In genomic region chr8:95716546-95717335, GRCm38 (mm10) we compare ENCODE assay signal across 8 mouse cellular contexts. TPM values are rescaled to one million over a fixed set of nuclear protein-coding genes. Genes with fewer than 3 reads are reported as not detected.
A peak's percentile ranks its signal among the peaks of the same experiment; 100 is the strongest.
DNase-seq lines count a peak whose midpoint lies in the region; ATAC-seq and TF ChIP-seq lines count a peak whose summit lies in the region.

No protein-coding gene starts in this region.

- TF ChIP-seq POLR2A in ES-Bruce4 (IDR thresholded peaks at IDR 0.05; ENCODE audit: insufficient read depth, low read length): no peak

- no peak for ATAC-seq in heart, embryonic 14.5 days (ENCODE audit: insufficient number of reproducible peaks, insufficient read depth, low FRiP score, low read depth)
- ATAC-seq in forebrain, embryonic 12.5 days (ENCODE audit: low FRiP score): no peak
- ATAC-seq in liver, embryonic 11.5 days (replicated peaks; ENCODE audit: low FRiP score): no peak

- H3K9ac ChIP-seq in heart, embryonic 14.5 days (ENCODE audit: low read length): peak overlapping the region; percentile 88
- peak overlapping the region; percentile 95 for H3K9ac ChIP-seq in ES-Bruce4 (ENCODE audit: low read depth, poor library complexity, severe bottlenecking)
- peak overlapping the region; percentile 87 for H3K9ac ChIP-seq in forebrain, embryonic 12.5 days
- peak overlapping the region; percentile 81 for H3K9ac ChIP-seq in liver, embryonic 11.5 days (ENCODE audit: low read depth, low read length)

- peak overlapping the region; percentile 68 to 86 for H3K4me3 ChIP-seq in heart, embryonic 14.5 days (ENCODE audit: control insufficient read depth in 1 of 2, insufficient read depth in 1 of 2, low read depth in 1 of 2, low read length in 2 of 2)
- H3K4me3 ChIP-seq in ES-Bruce4 (ENCODE audit: low read depth, low read length): peak overlapping the region; percentile 94
- peak overlapping the region; percentile 83 for H3K4me3 ChIP-seq in forebrain, embryonic 12.5 days (replicated peaks)
- peak overlapping the region; percentile 84 for H3K4me3 ChIP-seq in liver, embryonic 11.5 days (ENCODE audit: low read depth, low read length)

- H3K27me3 ChIP-seq in heart, embryonic 14.5 days (ENCODE audit: control insufficient read depth, insufficient read depth, low read length): no peaks in the 10 kb centered on the region
- H3K27me3 ChIP-seq in ES-Bruce4 (ENCODE audit: control insufficient read depth, insufficient read depth, low read length, poor library complexity, severe bottlenecking): no peaks in the 10 kb centered on the region
- H3K27me3 ChIP-seq in forebrain, embryonic 12.5 days: no peaks in the 10 kb centered on the region
- no peaks in the 10 kb centered on the region for H3K27me3 ChIP-seq in liver, embryonic 11.5 days (replicated peaks; ENCODE audit: control insufficient read depth, insufficient read depth, low read length)

- H3K27ac ChIP-seq in heart, embryonic 14.5 days (replicated peaks in 1 of 2; ENCODE audit: control insufficient read depth in 1 of 2, insufficient read depth in 1 of 2, low read depth in 2 of 2, low read length in 2 of 2): peak overlapping the region in 1 of 2 experiments; percentile 77; a peak in 1 of 4 replicates
- peak overlapping the region; percentile 31 for H3K27ac ChIP-seq in ES-Bruce4 (ENCODE audit: insufficient read depth, low read length)
- peak overlapping the region; percentile 68; the same call in 1 of the 2 replicates for H3K27ac ChIP-seq in forebrain, embryonic 12.5 days
- peak overlapping the region; percentile 62 for H3K27ac ChIP-seq in liver, embryonic 11.5 days (ENCODE audit: low read depth, low read length)

- peaks cover 72% of the 10 kb centered on the region for H3K36me3 ChIP-seq in heart, embryonic 14.5 days (ENCODE audit: control insufficient read depth, insufficient read depth, low read length)
- H3K36me3 ChIP-seq in ES-Bruce4 (ENCODE audit: control insufficient read depth, insufficient read depth, low read length, poor library complexity, severe bottlenecking): peaks cover 45% of the 10 kb centered on the region
- peaks cover 40% of the 10 kb centered on the region for H3K36me3 ChIP-seq in forebrain, embryonic 12.5 days (replicated peaks)
- H3K36me3 ChIP-seq in liver, embryonic 11.5 days (ENCODE audit: control insufficient read depth, insufficient read depth, low read length): peaks cover 18% of the 10 kb centered on the region

- TF ChIP-seq CTCF in ES-Bruce4 (IDR thresholded peaks at IDR 0.05; ENCODE audit: low read depth, low read length): no peak

- peaks cover 4 to 18% of the 10 kb centered on the region in 2 experiments for H3K4me1 ChIP-seq in heart, embryonic 14.5 days (ENCODE audit: control insufficient read depth in 2 of 2, insufficient read depth in 2 of 2, low read length in 2 of 2)
- peaks cover 3% of the 10 kb centered on the region for H3K4me1 ChIP-seq in ES-Bruce4 (ENCODE audit: control insufficient read depth, insufficient read depth, low read length)
- peaks cover 22% of the 10 kb centered on the region for H3K4me1 ChIP-seq in forebrain, embryonic 12.5 days
- H3K4me1 ChIP-seq in liver, embryonic 11.5 days (replicated peaks; ENCODE audit: control insufficient read depth, insufficient read depth, low read length): peaks cover 28% of the 10 kb centered on the region

- no peaks in the 10 kb centered on the region for H3K9me3 ChIP-seq in heart, embryonic 14.5 days (ENCODE audit: control insufficient read depth, low read length)
- no peaks in the 10 kb centered on the region for H3K9me3 ChIP-seq in ES-Bruce4 (replicated peaks; ENCODE audit: control insufficient read depth, insufficient read depth, low read length, poor library complexity, severe bottlenecking)
- H3K9me3 ChIP-seq in forebrain, embryonic 12.5 days: no peaks in the 10 kb centered on the region
- no peaks in the 10 kb centered on the region for H3K9me3 ChIP-seq in liver, embryonic 11.5 days (ENCODE audit: control insufficient read depth, low read length)

- DNase-seq in heart, postnatal 4 days: no peak
- DNase-seq in liver, embryonic 11.5 days (ENCODE audit: low spot score): no peak
- peak; percentile 37 for DNase-seq in yolk sac, embryonic 10.5 days (ENCODE audit: low spot score)
- DNase-seq in layer of hippocampus, postnatal 36 days: no peak
- no peak for DNase-seq in spleen, postnatal 14 days (ENCODE audit: low spot score in 2 of 2)

- WGBS in heart, embryonic 14.5 days: 17% methylated on average over 21 of the region's 21 CpGs
- WGBS in forebrain, embryonic 12.5 days: 18% methylated on average over 21 of the region's 21 CpGs
- WGBS in liver, embryonic 11.5 days: 12% methylated on average over 21 of the region's 21 CpGs

- no peak for TF ChIP-seq EP300 in ES-Bruce4 (IDR thresholded peaks at IDR 0.05; ENCODE audit: insufficient read depth, low read depth, low read length)

- H3K4me2 ChIP-seq in heart, embryonic 14.5 days (ENCODE audit: low read length): peak overlapping the region; percentile 94
- H3K4me2 ChIP-seq in forebrain, embryonic 12.5 days: peak overlapping the region; percentile 94
- peak overlapping the region; percentile 92 for H3K4me2 ChIP-seq in liver, embryonic 11.5 days

RNA-seq across cellular contexts. Expression of gene Setd6, which starts 1.1 kb away (rescaled TPM):
- 16.1 and 17.7 TPM in 2 replicates for polyA plus RNA-seq in heart, embryonic 14.5 days (2014; fragmentation: Nextera tagmentation; extraction: Ambion mirVana)
- 10 to 100 TPM; 13.9 to 14.7 TPM for total RNA-seq in heart, postnatal 4 days (2021)
- polyA plus RNA-seq in ES-Bruce4 (2011; ENCODE audit: insufficient read depth, insufficient read length, low read depth, missing spikeins): 68.0 and 70.4 TPM in 2 replicates
- 26.2 and 33.0 TPM in 2 replicates for polyA plus RNA-seq in forebrain, embryonic 12.5 days (2016; fragmentation: Nextera tagmentation; extraction: Ambion mirVana)
- polyA plus RNA-seq in liver, embryonic 11.5 days (2014; fragmentation: Nextera tagmentation; extraction: Ambion mirVana): 34.1 and 36.0 TPM in 2 replicates
- 10 to 100 TPM; 19.5 to 21.1 TPM for total RNA-seq in layer of hippocampus, postnatal 36 days (2021)

RNA-seq across cellular contexts. Expression of gene Ndrg4, which starts 40.0 kb away (rescaled TPM):
- 309 and 325 TPM in 2 replicates for polyA plus RNA-seq in heart, embryonic 14.5 days (2014; fragmentation: Nextera tagmentation; extraction: Ambion mirVana)
- total RNA-seq in heart, postnatal 4 days (2021): 100 to 1,000 TPM; 324 to 340 TPM
- 8.8 and 13.3 TPM in 2 replicates for polyA plus RNA-seq in ES-Bruce4 (2011; ENCODE audit: insufficient read depth, insufficient read length, low read depth, missing spikeins)
- polyA plus RNA-seq in forebrain, embryonic 12.5 days (2016; fragmentation: Nextera tagmentation; extraction: Ambion mirVana): 61.1 and 62.5 TPM in 2 replicates
- 3.8 and 4.7 TPM in 2 replicates for polyA plus RNA-seq in liver, embryonic 11.5 days (2014; fragmentation: Nextera tagmentation; extraction: Ambion mirVana)
- total RNA-seq in layer of hippocampus, postnatal 36 days (2021): 1,000 to 10,000 TPM; 1,402 to 1,427 TPM
